ENCODE assay signal across 8 mouse cellular contexts in genomic region chr3:66980111-66980975, GRCm38 (mm10). TPM values are rescaled to one million over a fixed set of nuclear protein-coding genes. Genes with fewer than 3 reads are reported as not detected.
DNase-seq lines count a peak whose midpoint lies in the region; ATAC-seq and TF ChIP-seq lines count a peak whose summit lies in the region.

No protein-coding gene starts in this region.

- no peak overlapping the region for H3K9ac ChIP-seq in ES-E14 (ENCODE audit: insufficient read depth, low read depth, low read length, poor library complexity, severe bottlenecking)

- no peaks in the 10 kb centered on the region for H3K36me3 ChIP-seq in ES-E14 (ENCODE audit: control insufficient read depth, insufficient read depth, low read length, poor library complexity, severe bottlenecking)
- H3K36me3 ChIP-seq in hindbrain, embryonic 10.5 days: no peaks in the 10 kb centered on the region
- no peaks in the 10 kb centered on the region for H3K36me3 ChIP-seq in midbrain, embryonic 10.5 days

- in situ Hi-C loops in ES-E14 (cut with MboI; ENCODE audit: low sequenced_read_pairs in 2 of 2, unreplicated experiment in 2 of 2): no loop called here

- DNase-seq in ES-E14 (ENCODE audit: low read depth, low spot score) (no peak), adipocyte (ENCODE audit: low spot score) (peak; percentile 47)
- DNase-seq in hindbrain, embryonic 10.5 days (ENCODE audit: low spot score): peak; percentile 44
- DNase-seq in midbrain, embryonic 10.5 days (ENCODE audit: low spot score): no peak
- DNase-seq in layer of hippocampus, postnatal 14 days (ENCODE audit: low spot score in 2 of 2): no peak
- no peak for DNase-seq in T-cell, adult 2 months (ENCODE audit: low spot score)
- no peak for DNase-seq in thymus, postnatal 36 days

- peak overlapping the region; percentile 35 to 63 for H3K4me3 ChIP-seq in ES-E14 (ENCODE audit: insufficient read depth in 1 of 2, low read depth in 1 of 2, low read length in 2 of 2, poor library complexity in 1 of 2, severe bottlenecking in 1 of 2)
- peak overlapping the region; percentile 62 for H3K4me3 ChIP-seq in hindbrain, embryonic 10.5 days
- H3K4me3 ChIP-seq in midbrain, embryonic 10.5 days: peak overlapping the region; percentile 63

- peaks cover 0 to 5% of the 10 kb centered on the region in 2 experiments; a peak in 1 of 4 replicates for H3K4me1 ChIP-seq in ES-E14 (ENCODE audit: control insufficient read depth in 2 of 2, insufficient read depth in 2 of 2, low read length in 2 of 2, poor library complexity in 1 of 2)
- H3K4me1 ChIP-seq in hindbrain, embryonic 10.5 days (replicated peaks): peaks cover 39% of the 10 kb centered on the region
- H3K4me1 ChIP-seq in midbrain, embryonic 10.5 days: peaks cover 44% of the 10 kb centered on the region

- H3K9me3 ChIP-seq in ES-E14 (ENCODE audit: control insufficient read depth, insufficient read depth, low read depth, low read length): no peaks in the 10 kb centered on the region
- no peaks in the 10 kb centered on the region for H3K9me3 ChIP-seq in hindbrain, embryonic 10.5 days
- H3K9me3 ChIP-seq in midbrain, embryonic 10.5 days (replicated peaks): no peaks in the 10 kb centered on the region

- 2% methylated on average over 29 of the region's 29 CpGs for WGBS in hindbrain, embryonic 10.5 days
- WGBS in midbrain, embryonic 10.5 days: 1% methylated on average over 29 of the region's 29 CpGs

- no peak overlapping the region for H3K27ac ChIP-seq in ES-E14 (ENCODE audit: insufficient read depth, low read depth, low read length, poor library complexity, severe bottlenecking)
- peak overlapping the region; percentile 81 for H3K27ac ChIP-seq in hindbrain, embryonic 10.5 days
- peak overlapping the region; percentile 80 for H3K27ac ChIP-seq in midbrain, embryonic 10.5 days (replicated peaks)

- peaks cover 99% of the 10 kb centered on the region for H3K27me3 ChIP-seq in hindbrain, embryonic 10.5 days (ENCODE audit: insufficient read depth, poor library complexity, severe bottlenecking)
- peaks cover 97% of the 10 kb centered on the region for H3K27me3 ChIP-seq in midbrain, embryonic 10.5 days (ENCODE audit: low read depth, poor library complexity, severe bottlenecking)

- no peak for ATAC-seq in megakaryocyte-erythroid progenitor cell, adult 5-6 weeks (replicated peaks; ENCODE audit: low FRiP score, low TSS enrichment, poor library complexity, severe bottlenecking)

TF ChIP-seq in ES-E14, 5 proteins besides CTCF, POLR2A, EP300 and RAD21:
- no peak for TF ChIP-seq MAFK (IDR thresholded peaks at IDR 0.05; ENCODE audit: insufficient read depth, low read depth, low read length)
- TF ChIP-seq ZNF384 (IDR thresholded peaks at IDR 0.05; ENCODE audit: low read depth, low read length): no peak
- no peak for TF ChIP-seq CHD2 (IDR thresholded peaks at IDR 0.05; ENCODE audit: low read depth, low read length)

RNA-seq across cellular contexts. Expression of gene Rsrc1, which starts 0.8 kb away (rescaled TPM):
- total RNA-seq in ES-E14 (2012; rRNA removed): 11.3 and 13.2 TPM in 2 replicates
- 31.7 and 38.2 TPM in 2 replicates for polyA plus RNA-seq in hindbrain, embryonic 10.5 days (2016; fragmentation: Nextera tagmentation; extraction: Ambion mirVana)
- 42.2 and 42.7 TPM in 2 replicates for polyA plus RNA-seq in midbrain, embryonic 10.5 days (2016; fragmentation: Nextera tagmentation; extraction: Ambion mirVana)
- 10 to 100 TPM; 32.1 to 33.3 TPM for total RNA-seq in layer of hippocampus, postnatal 14 days (2021)
- 30.5 and 30.9 TPM in 2 replicates for total RNA-seq in megakaryocyte-erythroid progenitor cell, adult 5-6 weeks (2014; fragmentation: Nextera tagmentation)
- total RNA-seq in megakaryocyte-erythroid progenitor cell, adult 5-6 weeks (2017): 41.3 and 50.2 TPM in 2 replicates

RNA-seq across cellular contexts. Expression of gene Shox2, which starts 1.2 kb away (rescaled TPM):
- 0.37 and 0.45 TPM in 2 replicates for total RNA-seq in ES-E14 (2012; rRNA removed)
- 12.3 and 17.2 TPM in 2 replicates for polyA plus RNA-seq in hindbrain, embryonic 10.5 days (2016; fragmentation: Nextera tagmentation; extraction: Ambion mirVana)
- 10.5 and 20.0 TPM in 2 replicates for polyA plus RNA-seq in midbrain, embryonic 10.5 days (2016; fragmentation: Nextera tagmentation; extraction: Ambion mirVana)
- total RNA-seq in layer of hippocampus, postnatal 14 days (2021): 1 to 10 TPM; 1.0 to 5.0 TPM
- not detected in 2 replicates for total RNA-seq in megakaryocyte-erythroid progenitor cell, adult 5-6 weeks (2014; fragmentation: Nextera tagmentation)
- total RNA-seq in megakaryocyte-erythroid progenitor cell, adult 5-6 weeks (2017): not detected in 2 replicates

Comparison
In these comparisons a context has a peak if more than half of its experiments do, and no peak if none do; other contexts are left out.
1. DNase-seq: peak in adipocyte (single experiment) and hindbrain, embryonic 10.5 days (single experiment); none in ES-E14 (single experiment), midbrain, embryonic 10.5 days (single experiment), layer of hippocampus, postnatal 14 days (0 of 2), T-cell, adult 2 months (single experiment) and thymus, postnatal 36 days (0 of 2).
2. Peak in every context shown above with its lines, with median percentiles within 50 percentile points of each other: H3K4me3 ChIP-seq.